Mouse (Mus musculus): Measurements from ENCODE around the gene Ctsa.

Gene Ctsa

DNA sequence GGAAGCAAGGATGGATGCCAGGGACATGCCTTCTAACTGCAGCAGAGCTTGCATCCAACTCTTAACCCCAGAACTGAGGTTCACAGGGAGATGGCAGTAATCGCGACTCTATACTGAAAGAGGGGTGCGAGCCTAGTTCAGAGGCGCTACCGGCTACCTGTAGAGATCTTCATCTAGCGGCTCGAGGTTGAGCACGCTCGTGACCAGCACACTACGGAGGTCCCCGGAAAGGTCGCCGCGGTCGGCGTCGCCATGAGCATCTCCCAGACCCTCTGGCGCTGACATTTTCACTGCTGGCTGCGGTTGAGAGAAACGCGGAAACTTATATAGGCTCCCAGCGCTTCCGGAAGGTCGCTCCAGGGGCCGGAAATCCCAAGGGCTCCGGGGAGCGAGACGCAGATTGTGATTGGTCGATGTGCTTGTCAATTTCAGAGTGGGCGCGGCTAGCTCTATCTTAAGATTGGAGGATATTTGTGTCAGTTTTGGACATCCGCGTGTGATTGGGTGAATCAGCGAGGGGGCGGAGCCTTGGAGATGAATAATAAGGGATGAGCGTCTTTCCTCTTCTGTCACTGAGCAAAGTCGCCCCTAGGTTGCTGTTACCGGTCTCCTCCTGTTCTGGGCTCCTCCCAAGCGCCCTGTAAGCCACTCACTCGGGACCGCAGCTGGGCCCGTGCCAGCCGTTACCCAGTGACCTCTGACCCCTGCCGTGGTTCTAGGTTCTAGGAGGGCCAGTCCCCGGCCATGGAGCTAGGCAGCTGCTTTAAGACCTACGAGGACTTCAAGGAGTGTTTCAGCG is 27.9 kb upstream of the Ctsa start, which contains the start of the genes Acot8 and Zswim3:
Gene Acot8, minus strand, starts transcription at position 350 of the 799 bp plus-strand sequence.
Gene Zswim3, plus strand, starts transcription at position 566 of the 799 bp plus-strand sequence.
- DNase-seq (ENCODE audit: low read depth): peak; percentile 99

DNA sequence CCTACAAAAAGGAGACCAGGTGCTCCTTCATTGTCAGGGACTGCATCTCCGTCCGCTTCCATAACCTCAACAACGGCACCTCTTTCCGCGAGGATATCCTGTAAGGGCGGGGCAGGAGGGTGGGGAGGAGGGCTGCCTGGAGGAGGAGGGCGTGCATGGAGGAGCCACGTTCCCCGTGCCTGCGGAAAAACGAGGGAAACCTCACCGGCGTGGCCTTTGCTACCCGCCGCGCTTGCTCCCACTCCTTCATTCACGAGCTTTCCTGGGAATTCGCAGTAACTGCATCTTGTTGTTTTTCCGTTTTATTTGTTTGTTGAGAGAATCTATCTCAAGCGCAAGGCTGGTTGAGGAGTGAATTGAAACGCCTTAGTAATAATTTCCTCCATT is 27.3 kb upstream of the Ctsa start:
- no peak for DNase-seq (ENCODE audit: low read depth)

DNA sequence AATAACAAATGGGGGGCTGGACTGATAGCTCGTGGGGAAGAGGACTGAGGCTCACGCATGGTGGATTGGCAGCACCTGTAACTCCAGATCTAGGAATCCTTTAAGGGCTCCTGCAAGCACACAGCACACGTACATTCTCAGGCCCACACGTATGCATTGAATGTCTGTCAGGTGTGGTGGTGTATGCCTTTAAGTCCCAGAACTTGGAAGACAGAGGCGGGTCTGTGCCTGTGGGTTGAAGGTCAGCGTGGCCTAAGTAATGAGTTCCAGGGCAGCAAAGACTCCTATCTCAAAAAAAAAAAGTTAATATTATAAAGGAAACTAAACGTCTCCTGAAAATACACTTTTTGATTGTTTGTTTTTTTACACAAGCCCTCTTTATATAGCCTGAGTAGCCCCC is 26.1 kb upstream of the Ctsa start:
- no peak for DNase-seq (ENCODE audit: low read depth)

DNA sequence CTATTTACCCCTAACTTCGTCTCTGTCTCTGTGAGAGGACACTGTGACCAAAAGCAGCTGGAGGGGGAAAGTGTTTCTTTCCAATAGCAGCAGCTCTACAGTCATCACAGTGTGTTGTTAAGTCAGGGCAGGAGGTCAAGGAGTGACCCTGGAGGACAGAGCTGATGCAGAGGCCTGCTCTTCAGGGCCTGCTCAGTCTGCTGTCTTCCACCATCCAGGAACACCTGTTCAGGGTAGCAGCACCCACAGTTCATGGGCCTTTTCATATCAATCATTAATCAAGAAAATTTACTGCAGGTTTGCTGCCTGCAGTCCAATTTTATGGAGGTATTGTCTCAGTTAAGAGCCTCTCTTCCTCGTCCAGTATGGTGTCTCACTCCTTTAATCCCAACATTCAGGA is 19.1 kb upstream of the Ctsa start:
- no peak for DNase-seq (ENCODE audit: low read depth)

DNA sequence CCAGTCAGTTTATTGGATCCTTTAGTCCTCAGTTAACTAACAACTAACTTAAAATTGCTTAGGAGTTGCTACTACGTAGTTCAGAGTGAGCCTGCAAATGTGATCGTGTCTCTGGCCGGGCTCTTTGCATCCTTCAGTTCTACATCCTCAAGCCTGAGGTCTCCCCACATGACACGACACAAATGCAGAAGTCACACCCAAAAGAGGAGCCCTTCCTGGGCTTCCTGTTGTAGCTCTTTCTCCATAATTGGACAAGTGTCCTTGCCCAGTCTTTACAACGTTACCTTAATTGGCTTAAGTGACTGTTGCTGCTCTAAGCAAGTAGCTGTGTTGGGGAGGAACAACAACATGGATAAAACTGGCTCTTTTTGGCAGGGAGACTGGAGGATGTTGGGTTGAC is 17.3 kb upstream of the Ctsa start:
- no peak for DNase-seq (ENCODE audit: low read depth)

DNA sequence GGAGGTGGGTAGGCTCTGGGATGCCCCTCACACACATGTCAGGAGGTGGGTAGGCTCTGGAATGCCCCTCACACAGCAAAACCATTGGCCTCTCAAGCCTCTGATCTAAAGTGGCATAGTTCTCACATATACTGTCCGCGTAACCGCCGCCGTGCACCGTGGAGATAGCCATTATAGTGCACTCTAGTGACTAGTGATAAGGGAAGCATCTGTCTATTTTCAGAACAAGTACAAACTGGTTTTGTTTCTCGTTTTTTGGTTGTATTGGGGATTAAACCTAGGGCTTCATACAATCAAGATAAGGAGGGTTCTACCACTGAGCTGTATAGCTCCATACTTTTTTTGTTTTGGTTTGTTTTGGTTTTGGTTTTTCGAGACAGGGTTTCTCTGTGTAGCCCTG is 16.9 kb upstream of the Ctsa start:
- no peak for DNase-seq (ENCODE audit: low read depth)

DNA sequence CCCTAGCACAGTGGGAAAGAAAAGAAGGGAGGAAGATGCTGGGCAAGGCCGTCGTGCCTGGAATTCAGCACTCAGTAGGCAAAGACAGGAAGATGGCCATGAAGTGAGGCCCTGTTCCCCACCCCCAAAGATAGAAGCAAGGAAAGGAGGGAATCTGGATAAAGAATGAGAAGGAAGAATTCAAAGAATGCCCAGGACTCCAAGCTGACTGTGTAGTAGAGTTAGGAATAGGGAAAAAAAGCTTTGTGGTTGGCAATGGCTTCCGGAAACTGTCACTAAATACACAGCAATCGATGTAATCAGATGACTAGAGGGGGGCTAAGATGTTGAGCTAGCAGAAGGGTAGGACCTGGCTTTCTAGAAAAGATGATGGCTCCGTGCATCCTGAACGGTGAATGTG is 15.5 kb upstream of the Ctsa start:
- no peak for DNase-seq (ENCODE audit: low read depth)

DNA sequence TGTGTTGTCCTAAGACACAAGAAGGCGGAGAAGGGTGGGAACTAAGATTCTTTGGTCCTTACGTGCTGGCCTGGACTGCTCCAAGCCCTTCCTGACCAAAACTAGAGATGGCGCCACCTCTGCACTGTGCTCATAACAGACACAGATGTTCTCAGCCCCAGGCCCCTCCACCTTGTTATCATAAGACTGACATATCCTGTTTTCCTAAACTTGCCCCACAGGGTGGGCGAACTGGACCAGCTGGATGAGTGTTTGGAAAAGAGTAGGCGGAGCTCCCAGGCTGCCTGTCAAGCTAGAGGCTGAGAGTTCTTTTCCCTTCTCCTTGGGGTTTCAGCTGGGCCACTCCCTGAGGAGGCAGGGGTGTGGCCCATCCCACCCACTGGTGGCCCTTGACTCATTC is 15.0 kb upstream of the Ctsa start:
- DNase-seq (ENCODE audit: low read depth): peak; percentile 36

DNA sequence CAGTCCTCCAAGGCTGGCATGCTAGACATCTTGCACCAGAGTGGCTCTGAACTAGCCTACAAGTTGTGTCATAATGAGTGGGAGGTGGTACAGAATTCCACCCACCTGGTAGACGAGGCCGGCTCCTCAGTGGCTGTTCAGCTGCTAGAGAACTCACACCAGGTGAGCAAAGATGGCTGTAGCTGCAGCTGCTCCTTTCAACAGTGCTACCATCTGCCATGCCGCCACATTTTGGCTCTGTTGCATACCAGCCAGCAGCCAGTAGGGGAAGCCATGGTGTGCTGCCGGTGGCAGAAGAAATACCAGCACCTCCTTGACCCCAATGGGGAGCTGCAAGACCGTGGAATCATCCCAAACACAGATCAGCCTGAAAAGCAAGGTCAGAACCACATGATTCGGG is 11.6 kb upstream of the Ctsa start:
- DNase-seq (ENCODE audit: low read depth): no peak

DNA sequence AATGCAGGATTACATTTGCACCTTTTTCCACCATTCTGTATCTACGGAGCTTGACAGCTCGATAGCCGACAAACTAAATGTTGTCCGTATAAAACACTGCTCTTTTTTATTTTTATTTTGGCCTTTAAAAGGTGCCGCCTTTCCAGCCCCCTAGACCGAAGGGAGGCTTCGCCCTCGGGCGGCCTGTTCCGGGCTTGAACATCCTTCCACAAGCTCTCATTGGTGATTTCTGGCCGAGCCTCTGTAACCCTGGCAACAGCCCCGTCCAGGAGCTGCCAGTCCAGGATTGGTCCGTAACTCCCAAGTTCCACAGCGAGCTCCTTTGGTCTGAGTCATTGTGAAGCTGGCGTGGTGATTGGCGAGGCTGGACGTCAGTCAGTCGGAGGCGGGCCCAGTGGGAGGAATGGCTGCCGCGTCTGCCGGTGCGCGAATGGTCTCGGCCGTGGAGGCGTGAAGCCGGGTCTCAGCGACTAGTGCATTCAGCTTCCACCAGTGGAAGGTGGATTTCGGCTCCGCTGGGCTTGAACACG is 10.0 kb upstream of the Ctsa start, which contains the start of gene Zswim1:
Gene Zswim1, plus strand, starts transcription at position 51 of the 530 bp plus-strand sequence.
- peak; percentile 99 for DNase-seq (ENCODE audit: low read depth)

DNA sequence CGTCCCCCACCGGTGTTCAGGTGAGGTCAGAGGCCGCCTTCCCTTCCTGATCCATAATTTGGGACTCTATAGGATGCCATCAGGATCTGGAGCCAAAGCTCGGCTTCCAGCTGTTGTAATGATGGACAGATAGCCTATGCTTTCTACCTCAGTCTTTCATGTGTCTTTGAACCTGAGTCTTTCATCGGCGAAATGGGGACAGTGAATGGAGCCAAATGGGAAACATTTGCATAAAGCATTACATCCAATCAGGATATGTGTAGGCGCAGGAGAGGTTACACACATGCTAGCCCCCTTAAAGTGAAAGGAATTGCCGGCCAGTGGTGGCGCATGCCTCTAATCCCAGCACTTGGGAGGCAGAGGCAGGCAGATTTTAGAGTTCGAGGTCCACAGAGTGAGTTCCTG is 9.5 kb upstream of the Ctsa start:
- DNase-seq (ENCODE audit: low read depth): peak; percentile 65

DNA sequence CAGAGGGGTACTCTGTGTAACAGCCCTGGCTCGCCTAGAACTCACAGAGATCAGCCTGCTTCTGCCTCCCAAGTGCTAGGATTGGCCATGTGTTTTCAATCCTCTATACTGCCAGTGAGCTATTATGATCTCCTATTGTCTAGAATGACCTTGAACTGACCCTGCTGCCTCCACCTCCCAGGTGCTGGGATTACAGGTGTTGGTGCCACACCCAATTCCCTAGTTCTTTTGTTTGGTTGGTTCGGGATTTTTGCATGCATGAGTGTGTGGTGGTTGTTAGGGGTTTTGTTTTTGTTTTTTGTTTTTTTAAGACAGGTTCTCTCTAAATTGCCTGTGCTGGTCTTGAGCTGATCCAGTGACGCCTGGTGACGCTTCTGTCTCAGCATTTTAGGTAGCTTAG is 8.7 kb upstream of the Ctsa start:
- DNase-seq (ENCODE audit: low read depth): no peak

DNA sequence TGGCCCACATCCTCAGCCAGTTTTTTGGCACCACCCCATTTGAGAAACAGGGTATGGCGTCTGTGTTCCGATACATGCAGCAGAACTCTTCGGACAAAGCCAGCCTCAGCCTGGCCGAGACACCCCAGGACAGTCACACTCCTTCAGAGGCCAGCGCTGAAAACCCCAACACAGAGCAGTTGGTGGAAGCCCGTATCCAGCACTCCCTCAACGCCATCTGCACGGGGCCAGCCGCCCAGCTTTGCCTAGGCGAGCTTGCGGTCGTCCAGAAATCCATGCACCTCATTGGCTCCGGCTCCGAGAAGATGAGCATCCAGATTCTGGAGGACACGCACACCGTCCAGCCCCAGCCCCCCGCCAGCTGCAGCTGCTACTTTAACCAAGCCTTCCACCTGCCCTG is 7.2 kb upstream of the Ctsa start:
- no peak for DNase-seq (ENCODE audit: low read depth)

DNA sequence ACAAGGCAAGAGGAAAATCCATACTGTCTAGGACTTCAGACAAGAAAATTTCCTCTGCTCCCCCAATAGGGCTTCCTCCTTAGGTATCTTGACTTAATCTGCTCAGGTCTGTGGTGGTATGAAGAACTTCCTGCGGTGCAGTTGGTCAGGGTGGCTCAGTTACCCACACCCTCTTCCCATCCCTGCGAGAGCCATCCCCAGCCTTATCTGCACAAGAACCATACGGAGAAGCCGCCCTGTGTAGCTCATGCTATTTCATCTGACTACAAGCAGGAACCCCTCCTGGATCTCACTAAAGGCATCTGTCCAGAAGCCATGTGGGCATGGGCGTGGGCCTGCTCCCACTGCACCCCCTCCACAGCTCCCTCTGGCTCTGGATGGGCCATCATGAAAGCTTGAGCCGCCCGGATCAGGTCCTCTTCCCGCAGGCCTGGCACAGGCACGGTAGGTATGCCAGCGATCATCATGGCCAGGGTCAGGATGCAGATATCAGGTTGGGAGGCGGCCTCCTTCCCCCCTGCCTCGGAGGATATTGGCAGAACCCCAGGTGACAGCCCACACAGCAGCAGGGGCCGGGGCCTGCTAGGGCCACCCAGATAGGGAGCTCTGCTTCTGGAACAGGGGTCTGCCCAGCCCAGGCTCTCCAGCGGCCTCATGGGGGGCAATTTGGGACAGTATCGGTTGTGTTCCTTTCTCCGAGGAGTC is 5.4 kb upstream of the Ctsa start:
- no peak for DNase-seq (ENCODE audit: low read depth)

DNA sequence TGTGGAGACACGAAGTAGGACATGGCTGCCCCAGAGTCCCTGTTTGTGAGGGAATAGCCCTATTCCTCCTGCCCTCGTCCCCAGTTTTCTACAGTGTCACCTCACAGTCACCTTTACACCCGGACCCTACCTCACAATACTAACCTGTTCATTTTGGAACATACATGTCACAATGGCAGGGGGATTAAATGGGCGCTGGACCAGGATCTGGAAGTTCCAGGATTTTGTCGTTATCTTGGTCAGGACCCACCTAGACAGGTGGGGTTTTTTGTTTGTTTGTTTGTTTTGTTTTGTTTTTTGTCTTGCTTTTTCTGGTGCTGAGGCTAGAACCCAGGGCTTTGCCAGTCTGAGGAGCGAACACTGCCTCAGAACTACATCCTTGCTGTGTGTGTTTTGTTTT is 4.2 kb upstream of the Ctsa start, which contains the start of gene Spata25:
Gene Spata25, minus strand, starts transcription at position 101 of the 400 bp plus-strand sequence.
- DNase-seq (ENCODE audit: low read depth): no peak

DNA sequence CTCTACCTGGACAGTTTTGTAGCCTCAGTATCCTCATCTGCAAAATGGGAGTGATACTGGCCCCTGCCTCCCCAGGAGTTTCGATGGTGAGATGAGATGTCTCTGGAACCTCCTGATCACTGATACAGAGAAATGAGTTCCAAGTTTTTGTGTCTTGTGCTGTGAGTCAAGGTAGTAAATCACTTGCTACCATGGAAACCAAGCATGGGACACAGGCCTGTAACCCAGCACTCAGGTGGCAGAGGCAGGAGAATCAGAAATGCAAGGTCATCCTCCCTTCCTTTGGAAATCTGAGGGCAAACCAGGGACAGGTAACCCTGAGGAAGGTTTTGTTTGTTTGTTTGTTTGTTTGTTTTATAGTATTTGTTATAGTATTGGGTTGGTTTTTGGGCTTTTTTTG is 3.6 kb upstream of the Ctsa start:
- no peak for DNase-seq (ENCODE audit: low read depth)

DNA sequence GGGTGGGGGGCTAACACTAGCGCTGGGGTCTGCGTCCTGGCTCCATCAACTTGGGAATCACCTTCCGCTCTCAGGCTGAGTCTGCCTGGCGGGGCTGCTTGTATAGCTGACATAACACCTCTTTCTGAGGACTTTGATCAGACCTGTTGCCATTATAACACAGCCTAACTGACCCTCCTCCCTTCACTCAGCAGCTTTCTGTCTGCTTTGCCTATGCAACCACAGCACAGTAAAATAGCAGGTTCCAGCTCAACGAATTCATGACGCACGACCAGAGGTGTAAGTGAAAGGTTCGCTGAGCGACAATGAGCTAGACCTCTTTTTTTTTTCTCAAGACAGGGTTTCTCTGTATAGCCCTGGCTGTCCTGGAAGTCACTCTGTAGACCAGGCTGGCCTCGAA is 1.6 kb upstream of the Ctsa start:
- DNase-seq (ENCODE audit: low read depth): no peak

DNA sequence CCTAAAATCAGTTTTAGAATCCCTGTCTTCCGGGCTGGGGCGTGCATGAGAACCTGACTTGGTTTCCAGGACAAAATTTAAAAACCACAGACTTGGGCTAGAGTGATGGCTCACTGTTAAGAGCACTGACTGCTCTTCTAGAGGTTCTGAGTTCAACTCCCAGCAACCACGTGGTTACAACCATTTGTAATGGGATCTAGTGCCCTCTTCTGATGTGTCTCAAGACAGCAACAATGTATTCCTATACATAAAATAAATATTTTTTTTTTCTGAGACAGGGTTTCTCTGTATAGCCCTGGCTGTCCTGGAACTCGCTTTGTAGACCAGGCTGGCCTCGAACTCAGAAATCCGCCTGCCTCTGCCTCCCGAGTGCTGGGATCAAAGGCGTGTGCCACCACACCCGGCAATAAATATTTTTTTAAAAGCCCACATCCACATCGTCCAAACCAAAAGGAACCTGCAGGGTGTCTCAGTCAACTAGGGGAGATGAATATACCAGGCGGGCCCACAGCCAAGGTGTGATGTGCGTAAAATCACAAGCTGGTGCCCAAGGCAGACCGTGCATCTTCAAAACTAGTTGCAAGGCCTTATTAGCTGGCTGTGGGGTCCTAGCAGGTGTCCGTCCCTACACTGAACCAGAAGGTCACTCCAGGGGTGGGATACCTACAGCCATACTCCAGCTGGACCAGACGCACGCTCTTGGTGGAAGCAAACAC is 483 bp upstream of the Ctsa start:
- peak; percentile 40 for DNase-seq (ENCODE audit: low read depth)

DNA sequence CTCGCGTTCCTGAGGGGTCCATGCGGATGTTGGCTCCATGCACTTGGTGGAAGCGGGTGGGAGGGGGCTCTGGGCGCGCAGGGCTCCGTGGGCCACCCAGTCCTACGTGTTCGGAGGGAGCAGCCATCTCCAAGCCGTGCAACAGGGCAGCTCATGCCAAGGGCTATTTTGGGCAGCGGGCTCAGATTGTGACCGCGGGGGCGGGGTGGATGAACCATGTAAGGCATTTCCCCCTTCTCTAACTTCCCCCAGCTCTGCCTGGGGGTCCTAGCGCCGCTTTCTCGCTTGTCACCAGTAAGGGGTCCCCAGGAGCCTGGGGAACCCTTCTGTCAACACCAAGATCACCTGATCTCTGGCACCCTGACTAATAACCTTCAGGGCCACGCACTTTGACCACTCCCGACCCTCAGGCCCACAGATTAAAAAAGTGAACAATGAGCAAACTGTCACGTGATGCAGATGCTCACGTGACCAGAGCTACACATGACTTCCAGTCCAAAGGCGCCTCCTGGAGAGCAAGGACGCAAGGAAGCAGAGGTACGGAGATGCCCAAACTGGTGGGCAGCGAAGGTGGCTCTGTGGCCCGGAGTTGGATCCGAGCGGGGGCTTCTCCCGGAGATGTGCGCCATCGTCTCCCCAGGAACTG is 764 bp downstream of the Ctsa start, which contains the start of gene Neurl2:
Gene Neurl2, minus strand, starts transcription at position 143 of the 646 bp plus-strand sequence.
- DNase-seq (ENCODE audit: low read depth): peak; percentile 100

DNA sequence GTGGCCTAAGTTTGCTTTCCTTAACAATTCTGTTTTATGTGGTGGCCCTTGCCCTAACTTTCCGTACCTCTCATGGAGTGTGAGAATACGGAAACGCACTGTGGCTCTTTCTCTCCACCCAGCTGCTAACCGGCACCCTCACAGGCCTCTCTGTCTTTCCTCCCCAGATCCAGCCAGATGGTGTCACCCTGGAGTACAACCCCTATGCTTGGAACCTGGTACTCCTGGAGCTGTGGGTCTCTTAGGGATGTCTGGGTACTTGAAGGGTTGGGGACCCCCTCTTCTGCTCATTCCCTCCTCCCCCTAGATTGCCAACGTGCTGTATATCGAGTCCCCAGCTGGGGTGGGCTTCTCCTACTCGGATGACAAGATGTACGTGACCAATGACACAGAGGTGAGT is 1.9 kb downstream of the Ctsa start:
- peak; percentile 60 for DNase-seq (ENCODE audit: low read depth)

DNA sequence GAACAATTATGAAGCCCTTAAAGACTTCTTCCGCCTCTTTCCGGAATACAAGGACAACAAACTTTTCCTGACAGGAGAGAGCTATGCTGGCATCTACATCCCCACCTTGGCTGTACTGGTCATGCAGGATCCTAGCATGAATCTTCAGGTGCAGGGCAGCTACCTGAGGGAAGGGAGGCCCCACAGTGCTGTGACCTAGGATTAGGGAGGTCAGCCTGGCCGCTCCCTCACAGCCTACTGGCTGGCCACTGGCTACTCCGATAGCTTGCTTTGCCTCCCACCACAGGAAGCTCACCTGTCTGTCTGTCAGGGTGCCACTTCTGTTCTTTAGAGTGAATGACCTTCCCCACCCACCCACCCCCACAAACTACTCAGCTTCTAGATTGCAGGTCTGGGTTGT is 2.5 kb downstream of the Ctsa start:
- DNase-seq (ENCODE audit: low read depth): no peak

DNA sequence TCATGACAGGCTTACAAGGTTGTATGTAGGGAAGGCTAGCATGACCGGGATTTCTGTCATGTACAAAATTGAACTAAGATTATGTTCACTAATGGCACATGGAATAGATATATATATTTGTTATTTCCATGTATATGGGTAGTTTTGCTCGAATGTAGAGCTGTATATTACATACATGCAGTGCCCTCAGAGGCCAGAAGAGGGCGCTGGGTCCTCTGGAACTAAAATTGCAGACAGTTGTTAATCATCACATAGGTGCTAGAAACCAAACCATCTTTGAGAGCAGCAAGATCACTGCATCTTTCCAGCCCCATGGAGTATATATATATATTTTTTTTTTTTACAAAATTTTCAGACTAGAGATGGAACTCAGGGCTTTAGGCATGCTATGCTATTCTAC is 13.1 kb downstream of the Ctsa start:
- peak; percentile 51 for DNase-seq (ENCODE audit: low read depth)

Measured in NIH3T3 (cell line).